Mouse (Mus musculus) embryo, embryonic 10.5 days (tissue): ENCODE results near the gene Tom1l2.

Experiments used
- DNase-seq: peaks from one replicate; pipeline ENCODE4 v3.0.0-alpha.2; 2015; ENCODE audit warnings: low spot score

Tom1l2 gene

DNA sequence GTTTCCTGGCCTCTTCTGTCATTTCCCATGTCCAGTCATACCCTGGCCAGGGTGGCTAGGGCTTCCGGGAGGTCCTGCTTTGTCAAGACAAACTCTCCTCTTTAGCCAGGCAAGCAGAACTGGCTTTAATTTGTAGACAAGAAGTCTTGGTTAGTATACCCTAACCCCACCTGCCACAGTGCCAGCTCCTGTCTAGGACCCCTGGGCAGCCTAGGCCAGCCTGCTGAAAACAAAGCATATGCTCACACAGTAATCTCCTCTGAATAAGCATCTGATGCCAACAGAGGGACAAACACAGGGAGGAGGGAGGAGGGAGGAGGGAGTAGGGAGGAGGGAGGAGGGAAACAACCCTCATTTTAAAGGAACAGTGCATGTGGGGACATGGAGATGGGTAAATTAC, 88.1 kb downstream of the Tom1l2 start:
- no peak for DNase-seq

DNA sequence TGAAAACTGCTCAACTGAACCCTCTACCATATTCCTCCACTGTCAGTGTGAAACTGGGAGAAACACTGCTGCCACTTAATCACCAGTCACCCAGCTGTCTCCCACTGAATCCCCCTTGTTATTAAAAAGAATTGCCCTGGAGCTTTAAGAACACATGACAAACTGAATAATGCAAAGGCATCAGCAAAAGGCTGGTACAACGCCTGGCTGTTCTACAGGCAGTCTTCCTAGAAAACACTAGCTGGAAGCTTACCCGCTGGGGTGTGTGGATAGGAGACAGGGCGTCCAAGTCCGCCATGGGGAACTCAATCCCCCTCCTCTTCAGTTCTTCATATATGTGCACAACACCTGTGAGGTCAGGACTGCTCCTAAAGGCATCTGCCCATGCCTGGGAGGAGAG, 90.3 kb downstream of the Tom1l2 start:
- DNase-seq = no peak

DNA sequence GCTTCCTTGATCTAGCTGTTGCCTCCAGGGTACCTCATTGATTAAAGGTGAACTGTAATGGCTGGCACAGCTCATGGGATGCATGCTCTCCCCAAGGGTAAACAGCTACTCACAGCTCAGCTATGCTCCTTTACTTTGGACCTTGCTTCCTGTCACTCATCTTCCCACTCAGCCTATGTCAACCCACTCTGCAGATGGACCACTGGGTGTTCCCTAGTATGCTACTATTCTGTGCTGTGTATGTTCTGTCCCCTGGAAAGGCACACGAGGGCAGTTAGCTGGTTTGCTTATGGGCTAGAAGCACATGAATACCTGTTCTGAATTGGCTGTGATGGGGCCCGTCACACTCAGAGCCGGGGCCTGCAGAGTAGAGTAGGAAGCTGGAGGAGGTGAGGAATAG, 92.0 kb downstream of the Tom1l2 start:
- no peak for DNase-seq

DNA sequence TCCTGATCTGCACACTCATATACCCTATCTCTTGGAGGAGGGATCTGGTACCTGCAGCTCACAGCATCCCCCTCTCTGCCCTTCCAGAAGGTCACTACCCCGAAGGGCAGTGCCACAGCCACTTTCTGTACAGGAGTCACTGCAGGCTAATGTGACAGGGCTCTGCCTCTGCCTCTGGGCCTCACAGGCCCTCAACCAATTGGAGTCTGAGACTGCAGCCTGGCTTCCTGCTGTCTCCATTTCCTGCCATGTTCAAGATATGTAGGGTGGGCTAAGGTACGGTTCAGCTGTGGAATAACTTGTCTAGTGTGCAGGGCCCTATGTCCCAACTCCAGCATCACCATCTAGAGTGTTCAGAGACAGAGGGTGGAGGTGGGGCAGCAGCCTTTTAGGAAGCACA, 95.0 kb downstream of the Tom1l2 start:
- DNase-seq = no peak

DNA sequence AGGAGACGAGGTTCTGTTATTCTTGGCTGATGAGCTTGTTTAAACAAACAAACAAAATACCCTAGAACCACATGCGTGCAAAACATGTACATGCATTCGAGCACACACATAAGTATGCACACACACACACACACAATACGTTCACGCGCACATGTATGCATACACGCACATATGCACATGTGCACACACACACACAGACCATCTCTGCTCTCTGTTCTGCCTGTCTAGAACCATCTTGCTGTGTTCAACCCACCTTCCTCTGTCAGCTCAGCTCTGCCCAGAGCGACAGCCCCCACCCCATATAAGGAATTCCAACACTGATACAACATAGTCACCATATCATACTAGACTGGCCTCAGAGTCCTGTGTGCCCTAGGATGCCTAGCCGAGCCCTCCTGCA, 96.0 kb downstream of the Tom1l2 start:
- no peak for DNase-seq

DNA sequence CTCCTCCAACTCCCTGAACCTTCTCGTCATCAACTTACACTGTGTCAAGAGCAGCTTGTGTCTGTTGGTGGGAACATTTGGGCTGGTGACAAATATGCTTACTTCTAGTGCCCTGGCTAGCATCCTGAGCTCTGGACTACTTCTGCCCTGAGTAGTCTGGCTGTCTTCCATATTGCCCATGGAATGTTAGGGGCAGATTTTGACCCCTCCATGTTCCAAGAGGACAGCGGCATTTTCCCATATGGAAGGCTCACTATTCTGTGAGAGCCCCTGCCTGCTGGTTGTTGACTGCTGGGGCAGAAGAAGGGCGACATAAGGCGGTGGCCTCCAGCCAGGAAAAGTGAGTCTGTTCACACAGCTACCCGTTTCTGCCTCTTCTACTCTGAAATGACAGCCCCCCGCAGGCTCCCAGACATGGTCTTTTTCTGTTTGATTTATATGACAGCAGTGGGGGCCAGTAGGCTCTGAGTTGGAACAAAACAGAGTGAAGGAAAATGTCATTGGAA, 96.5 kb downstream of the Tom1l2 start:
- no peak for DNase-seq

DNA sequence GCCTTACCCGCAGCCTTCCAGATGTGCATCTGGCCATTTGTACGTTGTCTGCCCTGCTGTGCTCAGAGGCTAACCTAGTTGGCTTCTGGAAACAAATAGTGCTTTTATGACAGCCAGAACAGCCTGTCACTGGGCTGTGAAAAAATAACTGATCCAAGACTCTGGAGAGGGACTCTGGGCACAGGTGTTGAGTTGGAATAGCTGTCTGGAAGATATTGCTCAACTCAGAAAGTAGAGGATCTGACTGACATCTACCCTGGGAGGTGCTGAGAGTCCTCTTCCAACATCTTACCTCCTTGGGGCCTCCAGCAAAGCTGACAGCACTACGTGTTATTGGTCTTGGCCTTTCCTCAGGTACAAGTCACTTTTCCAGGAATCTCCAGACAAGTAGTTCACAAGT, 97.1 kb downstream of the Tom1l2 start:
- DNase-seq = no peak

DNA sequence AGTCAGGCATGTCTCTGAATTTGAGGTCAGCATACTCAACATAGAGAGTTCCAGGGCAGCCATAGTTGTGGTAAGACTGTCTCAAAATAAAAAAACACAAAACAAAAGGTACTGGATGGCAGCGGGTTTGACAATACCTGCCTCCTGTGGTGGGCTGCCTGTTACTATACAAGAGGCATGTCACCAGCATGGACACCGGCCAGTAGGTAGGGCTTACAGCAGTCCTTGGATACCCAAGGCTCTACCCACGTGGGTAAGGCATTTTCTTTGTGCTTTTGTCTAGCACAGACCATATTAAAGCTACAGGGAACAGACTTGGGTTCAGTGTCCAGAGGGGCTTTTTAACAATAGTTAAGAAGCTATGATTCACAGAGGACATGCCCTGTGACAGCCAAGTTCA, 97.5 kb downstream of the Tom1l2 start:
- DNase-seq = no peak

DNA sequence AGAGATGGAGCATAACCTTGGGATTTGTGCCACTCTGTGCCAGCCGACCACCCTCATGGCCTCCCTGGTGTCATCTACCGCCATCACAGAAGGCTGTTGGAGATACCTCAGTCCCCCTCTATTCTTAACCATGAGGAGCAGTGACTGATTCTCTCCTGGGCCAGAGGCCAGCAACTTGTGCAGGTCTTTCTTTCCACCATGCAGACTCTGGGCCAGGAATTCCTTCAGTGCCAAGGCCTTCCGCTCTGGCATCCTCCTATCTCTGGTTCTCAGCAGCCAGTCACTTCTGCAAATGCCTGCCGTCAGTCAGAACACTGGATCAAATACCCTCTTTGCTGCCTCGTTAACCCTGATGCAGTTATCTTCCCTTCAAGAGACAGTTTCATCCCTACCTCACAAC, 98.4 kb downstream of the Tom1l2 start:
- DNase-seq = no peak

DNA sequence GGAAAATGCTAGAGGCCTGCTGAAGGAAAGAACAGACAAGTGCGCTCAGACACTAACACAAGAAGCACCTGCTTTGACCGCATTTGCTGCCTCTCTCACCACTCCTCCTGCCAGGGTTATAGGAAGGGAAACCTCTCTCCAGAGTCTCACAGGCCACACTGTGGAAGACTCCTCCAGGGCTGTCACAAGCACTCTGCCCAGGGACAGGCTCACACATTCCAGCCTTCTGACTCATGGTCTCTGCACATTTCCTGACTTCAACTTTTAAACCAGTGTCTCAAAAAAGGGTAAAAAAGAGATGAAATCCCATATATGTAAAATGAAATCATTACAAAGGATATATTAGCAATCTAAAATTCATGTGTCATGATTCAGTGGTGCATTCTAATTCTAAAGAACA, 99.2 kb downstream of the Tom1l2 start:
- no peak for DNase-seq

DNA sequence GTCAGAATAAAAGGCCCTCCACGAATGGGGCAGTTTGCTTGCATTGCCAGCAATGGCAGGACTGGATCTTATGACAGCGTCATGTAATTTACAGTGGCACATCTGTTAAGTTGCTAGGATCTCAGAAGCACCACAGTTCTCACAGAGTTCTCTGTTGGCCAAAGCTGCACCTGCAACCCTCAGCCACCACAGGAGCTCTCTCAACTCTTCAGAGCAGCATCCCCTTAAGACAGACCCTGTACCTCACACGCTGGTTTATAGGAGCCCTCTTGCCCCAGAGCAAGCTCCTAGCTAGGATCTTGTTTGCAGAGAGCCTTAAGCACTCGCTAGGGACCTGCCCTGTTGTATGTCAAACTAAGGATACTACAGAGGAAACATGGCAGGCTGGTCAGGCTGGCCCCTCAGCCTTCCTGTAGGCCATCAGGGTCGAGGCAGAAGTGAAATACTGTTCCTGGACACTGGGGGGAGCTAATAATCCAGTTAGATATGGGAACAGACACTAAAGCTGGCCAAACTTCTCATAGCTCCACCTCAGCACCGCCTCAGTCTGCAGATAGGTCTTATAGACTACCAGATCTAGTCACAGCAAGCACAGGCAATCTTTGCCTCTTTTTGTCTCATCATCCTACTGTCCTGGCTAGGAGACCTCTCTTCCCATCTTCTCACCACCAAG, 101.6 kb downstream of the Tom1l2 start:
- DNase-seq = peak; percentile 82

DNA sequence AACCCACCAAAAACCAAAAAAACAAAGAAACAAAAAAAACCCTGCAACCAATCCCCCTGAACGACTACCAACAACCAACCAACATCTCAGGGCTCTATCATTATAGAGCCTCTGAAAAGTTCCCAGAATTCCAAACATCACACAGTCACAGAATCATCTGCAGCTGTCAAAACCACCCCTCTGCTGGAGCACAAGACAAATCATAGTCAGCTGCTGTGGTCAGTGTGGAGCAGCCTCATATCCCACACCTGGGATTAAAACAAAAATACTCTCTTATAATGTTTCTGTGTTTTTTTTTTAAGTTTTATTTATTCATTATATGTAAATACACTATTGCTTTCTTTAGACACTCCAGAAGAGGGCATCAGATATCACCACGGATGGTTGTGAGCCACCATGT, 102.8 kb downstream of the Tom1l2 start:
- DNase-seq = no peak

DNA sequence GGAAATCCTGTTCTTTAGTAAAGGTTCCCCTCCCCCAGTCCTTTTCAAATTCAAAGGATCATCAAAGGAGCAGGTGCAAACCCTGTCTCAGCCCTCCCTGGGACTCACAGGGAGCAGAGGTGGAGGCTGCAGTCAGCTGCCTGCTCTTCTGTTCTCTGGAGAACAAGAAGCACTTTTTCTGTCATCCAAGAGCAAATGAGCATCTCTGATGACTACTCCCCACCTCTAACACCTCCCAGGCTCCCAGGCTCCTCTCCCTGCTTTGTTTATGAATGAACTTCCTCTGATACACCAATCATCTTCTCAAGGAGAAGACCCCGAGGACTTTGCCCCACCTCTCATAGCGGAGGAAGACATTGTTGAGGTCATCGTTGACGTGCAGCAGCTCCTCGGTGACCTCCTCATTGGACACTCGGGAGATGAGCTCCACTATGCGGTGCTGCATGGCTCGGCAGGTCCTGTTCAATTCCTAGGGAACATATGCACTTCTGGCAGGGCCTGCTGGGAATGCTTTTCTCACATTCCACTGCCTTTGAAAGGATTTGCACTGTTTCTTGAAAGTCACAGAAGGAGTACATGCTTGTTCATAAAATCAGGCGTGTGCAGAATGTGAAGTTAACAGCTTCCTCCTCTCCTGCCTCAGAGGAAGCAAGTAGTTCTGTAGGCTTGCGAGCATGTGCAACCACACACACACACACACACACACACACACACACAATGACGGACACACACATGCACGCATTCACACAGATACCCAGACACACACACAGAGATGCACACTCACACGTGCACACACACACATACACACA, 103.9 kb downstream of the Tom1l2 start:
- DNase-seq = no peak

DNA sequence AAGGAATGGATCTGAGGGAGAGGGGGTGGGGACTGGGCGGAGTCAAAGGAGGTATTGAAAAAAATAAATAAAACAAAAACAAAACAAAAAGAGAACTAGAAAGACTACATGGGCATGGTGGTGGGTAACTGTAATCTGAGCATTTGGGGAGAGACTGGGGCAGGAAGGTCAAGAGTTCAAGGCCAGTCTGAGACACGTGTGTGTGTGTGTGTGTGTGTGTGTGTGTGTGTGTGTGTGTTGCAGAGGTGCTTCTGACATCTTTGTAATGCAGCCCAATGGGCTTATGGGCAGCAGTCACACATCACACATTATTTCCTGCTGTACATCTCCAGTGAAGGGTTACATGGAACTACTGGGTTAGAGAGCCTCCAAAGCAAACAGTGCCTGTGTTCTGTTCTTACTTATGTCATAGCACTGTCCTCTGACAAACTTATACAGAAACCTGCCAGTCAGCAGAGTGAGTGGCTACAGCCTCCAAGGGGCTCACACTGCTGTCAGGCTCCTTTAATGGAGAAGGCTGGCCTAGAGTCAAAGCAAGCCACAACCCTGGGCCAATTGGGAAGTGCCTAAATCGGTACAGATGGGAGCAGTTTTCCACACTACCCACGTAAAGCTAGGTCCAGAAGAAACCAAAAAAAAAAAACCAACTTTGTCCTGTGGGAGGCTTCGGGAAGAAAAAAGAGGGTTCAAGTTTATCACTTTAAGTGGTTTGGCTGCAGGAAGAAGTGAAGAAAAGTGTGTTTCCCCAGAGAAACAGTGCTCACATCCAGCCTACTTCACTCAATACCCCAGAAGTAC, 104.8 kb downstream of the Tom1l2 start:
- DNase-seq = no peak

DNA sequence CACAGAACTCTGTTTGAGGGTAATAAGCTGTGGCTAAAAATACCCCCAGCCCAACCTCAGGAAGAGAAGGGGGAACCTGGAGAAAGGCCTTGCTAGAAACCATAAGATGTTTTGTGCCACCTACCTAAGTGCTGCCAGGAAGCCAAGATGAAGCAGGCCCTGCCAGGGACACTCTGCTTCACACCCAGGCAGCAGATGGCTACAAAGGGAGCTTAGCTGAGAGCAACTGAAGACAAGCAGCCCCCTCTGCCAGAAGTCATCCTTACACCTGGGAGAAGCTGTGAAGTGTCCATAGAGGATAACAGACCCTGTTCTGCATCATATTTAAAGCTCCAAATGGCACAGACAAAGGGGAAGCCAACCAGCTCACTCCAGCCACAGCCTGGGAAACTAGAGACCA, 106.6 kb downstream of the Tom1l2 start:
- DNase-seq = no peak

DNA sequence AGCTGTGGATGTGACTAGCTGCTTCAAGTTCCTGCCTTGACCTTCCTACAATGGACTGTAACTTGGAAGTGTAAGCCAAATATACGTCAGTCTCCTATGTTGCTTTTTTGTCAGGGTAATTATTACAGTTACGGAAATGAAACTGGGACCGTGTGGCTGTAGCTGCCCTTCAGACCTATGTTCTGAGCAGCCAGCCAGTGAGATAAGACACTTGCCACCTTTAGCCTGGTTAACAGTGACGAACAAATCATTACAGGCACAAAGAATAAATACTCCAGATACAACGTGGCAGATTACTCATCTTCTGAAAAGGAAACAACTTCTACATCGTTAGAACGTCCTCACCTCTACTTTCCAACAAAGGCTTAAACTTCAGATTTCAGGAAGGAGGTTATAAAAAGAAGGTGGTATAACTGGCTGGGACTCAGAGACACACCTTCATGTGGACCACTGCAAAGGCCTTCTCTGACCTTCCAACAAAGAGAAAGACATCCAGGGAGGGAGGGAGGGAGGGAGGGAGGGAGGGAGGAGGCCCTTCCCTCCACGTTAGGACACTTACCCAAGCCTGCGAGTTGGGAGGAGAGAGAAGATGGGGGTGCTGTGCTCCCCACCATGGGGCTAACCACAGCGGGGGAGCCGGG, 108.1 kb downstream of the Tom1l2 start:
- DNase-seq = no peak

DNA sequence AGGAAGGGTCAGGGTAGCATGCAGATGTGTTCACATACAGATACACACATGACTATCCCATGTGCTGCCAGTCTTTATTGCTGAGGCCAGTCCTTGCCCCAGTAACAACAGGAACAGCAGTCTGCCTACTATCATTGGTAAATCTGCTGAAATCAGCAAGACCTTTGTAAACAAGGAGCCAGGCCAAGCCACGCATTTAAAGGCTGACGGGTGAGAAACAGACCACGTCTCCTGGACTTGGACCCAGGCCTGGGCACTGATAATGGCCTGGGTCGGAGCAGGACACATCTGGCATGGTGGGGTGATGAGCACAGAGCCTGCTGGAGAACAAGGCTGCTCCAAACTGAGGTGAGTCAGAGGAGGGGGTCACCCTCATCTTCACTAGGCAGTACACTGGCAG, 112.2 kb downstream of the Tom1l2 start:
- DNase-seq = no peak

DNA sequence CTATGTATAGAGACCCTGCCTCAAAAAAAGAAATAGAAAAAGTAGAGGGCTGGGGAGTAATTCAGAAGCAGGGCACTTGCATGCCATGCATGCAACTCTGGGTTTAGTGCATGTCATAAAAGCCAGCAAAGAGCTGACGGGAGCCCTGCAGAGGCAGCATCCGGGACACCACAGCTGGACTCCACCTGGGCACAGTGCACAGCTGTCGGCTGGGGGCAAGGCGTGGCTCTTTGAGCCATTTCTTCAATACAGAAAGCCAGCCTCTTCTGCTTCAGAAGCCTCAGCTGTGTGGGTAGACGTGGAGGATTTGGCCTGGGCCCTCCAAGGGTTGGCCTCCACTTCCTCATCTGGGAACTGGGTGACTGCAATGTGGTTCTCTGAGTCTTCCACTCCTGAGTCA, 117.4 kb downstream of the Tom1l2 start:
- DNase-seq = no peak

DNA sequence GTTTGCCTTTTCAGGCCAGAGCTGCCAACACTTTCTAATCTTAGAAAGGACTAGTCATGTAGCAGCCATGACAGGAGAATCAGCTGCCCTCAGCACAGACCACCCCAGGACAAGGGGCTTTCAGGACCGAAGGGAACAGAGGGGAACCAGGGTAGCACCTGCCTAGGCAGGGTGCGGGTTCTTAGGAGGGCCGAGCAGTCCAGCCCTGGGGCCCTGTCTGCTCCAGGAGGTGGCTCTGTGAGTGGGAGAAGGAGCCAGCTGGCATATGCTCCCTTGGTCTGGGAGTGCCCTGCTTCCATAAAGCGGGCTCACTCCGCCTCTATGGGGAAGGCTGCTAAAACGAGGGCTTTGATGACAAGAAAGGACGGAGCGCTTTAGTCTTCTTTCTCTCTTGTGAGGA, 119.5 kb downstream of the Tom1l2 start:
- DNase-seq = no peak

DNA sequence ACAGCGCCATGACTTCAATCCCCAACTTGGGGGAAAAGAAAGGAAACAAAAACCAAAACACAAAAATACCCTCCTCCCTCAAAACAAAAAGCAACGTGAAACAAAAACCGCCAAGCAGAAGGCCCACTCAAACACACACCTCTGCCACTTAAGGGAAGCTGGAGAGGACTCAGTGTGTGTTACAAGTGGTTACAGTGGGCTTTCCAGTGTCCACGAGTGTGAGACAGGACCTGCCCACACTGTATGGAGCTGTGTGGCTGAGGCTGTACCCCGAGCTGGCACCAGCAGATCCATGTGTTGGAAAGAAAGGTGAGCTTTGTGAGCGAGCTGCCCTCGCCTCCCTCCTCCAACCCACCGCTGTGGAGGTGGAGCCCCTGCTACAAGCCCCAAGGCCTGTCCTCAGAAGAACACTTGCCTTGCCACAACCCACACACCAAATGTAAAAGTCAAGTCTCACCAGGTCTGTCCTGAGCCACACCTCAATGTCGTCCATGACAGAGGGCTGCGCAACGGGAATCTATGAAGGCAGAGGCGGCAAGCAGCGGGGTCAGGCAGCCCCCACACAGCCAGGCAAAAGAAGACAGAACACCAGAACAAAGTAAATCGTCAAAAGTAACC, 120.2 kb downstream of the Tom1l2 start:
- DNase-seq = no peak

DNA sequence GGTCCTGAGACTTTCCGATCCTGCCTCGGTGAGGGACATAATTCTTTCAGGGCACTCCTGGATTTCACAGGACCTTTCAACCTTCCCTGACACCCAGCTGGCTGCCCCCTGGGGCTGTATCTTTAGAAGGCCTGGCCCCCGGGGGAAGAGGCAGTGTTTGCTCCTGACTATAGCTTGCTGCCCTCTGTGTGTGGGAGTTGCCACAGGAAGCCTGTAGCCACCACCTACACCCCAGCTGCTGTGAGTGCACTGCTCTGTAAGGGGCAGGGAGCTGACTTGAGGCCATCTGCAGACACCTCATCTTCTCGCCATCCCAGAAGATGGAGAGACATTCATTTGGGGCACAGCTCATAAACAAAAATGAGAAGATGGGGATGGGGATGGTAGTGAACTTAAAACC, 120.8 kb downstream of the Tom1l2 start:
- DNase-seq = no peak

DNA sequence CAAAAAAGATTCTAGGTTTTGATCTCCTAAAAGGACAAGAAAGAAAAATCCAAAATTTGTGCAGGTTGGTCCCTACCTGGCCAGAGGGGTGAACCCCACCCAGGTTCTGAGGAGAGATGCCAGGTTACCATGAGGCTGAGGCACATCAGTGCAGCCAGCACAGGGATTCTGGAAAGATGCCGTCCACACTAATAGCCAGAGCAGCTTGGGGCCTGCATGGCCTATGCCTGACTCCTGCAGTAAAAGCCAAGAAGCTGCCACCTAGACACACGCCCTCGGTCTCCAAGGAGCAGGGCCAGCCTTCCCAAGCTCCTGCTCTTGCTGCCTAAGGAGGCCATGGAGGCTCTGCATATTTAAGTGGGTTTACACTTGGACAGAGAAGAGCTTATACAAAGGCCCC, 121.4 kb downstream of the Tom1l2 start:
- no peak for DNase-seq
